Mouse (Mus musculus): Measurements from ENCODE around the gene Tpst1.

Gene Tpst1

DNA sequence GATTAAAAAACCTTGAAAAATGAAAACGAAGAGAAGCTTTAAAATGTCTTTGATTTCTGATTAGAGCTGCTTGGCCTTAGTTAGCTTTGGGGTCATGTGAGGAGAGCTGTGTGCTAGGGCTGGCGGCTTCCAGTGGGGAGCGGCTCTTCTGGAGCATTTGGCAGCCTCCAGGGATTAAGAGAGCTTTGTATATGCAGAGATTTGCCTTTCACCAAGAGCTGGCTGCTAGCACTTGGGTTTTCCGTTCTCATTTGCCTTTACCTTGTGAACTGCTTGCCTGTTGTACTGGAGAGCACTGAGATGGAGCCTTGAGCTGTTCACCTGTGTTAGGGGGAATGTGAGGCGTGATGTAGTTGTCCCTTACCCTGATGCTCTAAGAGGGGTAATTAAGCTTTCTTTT, 20.6 kb upstream of the Tpst1 start:
- in situ Hi-C loops (cut with MboI, MseI) = no loop called here

DNA sequence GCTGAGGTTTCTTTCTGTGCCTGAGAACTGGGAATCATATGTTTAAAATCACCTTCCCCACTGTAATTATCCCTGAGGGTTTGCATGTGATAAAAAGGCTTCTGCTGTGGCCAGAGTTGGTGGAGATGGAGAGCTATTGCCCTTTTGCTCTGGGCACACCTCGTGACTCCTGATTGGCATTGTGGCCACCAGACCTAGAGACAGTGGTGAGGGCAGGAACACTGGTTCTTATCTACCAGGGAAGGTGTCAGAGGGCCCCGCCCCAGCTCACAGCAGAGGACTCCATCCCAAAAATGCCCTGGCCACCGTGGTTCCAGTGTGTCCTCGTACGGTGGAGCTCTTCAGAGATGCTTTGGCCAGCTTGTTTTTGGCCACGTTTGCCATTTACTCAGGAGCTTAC, 20.2 kb upstream of the Tpst1 start:
- in situ Hi-C loops (cut with MboI, MseI) = no loop called here

GRCm38 (mm10) chr5:130055688-130056087, 17.4 kb upstream of the Tpst1 start:
- in situ Hi-C loops (cut with MboI, MseI) = no loop called here

DNA sequence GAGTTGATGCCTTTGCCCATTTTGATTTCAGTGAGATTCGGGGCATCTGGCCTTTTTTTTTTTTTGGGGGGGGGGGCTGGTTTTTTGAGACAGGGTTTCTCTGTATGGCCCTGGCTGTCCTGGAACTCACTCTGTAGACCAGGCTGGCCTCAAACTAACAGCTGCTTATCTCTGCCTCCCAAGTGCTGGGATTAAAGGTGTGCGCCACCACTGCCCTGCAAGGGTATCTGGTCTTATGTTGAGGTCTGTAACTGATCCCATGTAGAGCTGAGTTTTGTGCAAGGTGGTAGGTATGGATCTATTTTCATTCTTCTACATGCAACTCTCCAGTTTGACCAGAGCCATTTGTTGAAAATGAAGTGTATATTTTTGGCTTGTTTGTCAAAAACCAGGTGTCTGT, 16.8 kb upstream of the Tpst1 start:
- in situ Hi-C loops (cut with MboI, MseI) = no loop called here

DNA sequence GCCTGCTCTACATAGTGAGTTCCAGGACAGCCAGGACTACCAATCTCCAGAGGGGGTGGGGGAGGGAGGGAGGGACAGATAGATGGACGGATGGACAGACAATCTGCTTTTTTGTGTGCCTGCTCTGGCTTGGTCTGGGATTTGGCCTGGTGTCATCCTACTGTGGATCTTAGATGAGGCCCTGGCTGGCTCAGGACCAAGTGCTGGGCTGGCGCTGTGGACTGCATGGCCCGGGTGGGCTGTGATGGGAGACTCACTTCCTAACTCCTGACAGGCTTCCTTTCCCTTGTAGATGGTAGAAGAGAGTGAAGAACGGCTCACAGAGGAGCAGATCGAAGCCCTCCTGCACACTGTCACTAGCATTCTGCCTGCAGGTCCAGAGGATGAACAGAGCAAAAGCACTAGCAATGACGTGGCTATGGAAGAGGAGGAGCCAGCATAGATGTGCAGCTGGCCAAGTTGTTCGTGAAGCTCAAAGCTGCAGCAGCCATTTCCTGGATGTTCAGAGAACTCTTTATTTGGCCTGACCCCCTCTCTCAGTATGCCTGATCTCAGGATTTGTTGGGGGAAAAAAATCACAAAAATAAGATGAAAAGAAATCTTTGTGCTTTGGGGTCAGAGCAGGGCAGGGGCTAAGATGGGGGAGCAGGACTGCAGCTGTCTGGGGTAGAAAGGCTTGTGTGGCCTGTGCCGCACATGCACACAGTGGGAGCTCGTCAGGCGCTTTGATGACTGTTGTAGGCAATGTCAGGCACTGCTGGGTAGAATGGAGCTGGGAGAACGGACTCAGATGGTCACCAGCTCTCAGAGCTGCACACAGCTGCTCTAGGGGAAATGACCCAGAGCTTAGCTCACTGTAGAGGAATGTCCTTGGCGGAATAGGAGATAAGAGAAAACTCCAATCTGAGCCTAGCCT, 13.5 kb upstream of the Tpst1 start:
- in situ Hi-C loops (cut with MboI, MseI) = no loop called here

GRCm38 (mm10) chr5:130060329-130060665, 12.8 kb upstream of the Tpst1 start:
- in situ Hi-C loops (cut with MboI, MseI) = no loop called here

GRCm38 (mm10) chr5:130062096-130062495, 11.0 kb upstream of the Tpst1 start:
- in situ Hi-C loops (cut with MboI, MseI) = no loop called here

DNA sequence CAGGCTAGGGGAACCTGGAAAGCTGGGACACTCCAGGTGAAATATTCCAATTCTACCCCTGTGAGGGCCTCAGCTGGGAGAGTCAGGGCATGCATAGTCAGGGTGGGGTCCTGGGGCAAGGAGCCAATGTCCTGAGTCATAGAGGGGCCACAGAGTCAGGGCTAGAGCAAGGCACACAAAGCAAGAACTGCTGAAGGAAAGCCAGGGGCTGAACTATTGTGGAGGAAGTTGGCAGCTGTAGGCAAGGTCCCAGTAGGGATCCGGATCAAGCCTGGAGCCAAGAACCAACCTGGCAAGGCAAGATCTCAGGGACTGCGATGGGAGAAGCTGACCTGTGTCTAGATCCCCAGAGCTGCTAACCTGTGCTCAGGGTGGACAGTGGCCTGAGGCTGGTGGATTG, 9.4 kb upstream of the Tpst1 start:
- in situ Hi-C loops (cut with MboI, MseI) = no loop called here

- in situ Hi-C loops (cut with MboI, MseI) = loop anchor here (5.0 kb wide), 1 partner anchor 57 kb away; no protein-coding TSS in a partner anchor
These were observed 7.5 kb upstream of the Tpst1 start for GRCm38 (mm10) chr5:130065579-130065978.

DNA sequence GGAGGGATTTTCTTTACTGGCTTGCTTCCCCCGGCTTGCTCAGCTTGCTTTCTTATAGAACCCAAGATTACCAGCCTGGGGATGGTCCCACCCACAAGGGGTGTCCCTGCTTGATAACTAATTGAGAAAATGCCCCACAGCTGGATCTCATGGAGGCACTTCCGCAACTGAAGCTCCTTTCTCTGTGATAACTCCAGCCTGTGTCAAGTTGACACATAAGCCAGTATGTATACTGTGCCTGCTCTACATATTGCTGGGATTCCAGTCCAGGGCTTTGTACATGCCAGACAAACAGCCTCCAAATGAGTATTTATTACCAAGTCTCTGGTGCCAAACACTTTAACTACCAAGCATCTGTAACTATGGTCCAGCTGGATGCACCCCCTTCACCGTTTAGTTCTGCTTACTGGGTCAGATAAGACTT, 5.3 kb upstream of the Tpst1 start:
- in situ Hi-C loops (cut with MboI, MseI) = loop anchor here (5.0 kb wide), 1 partner anchor 54 kb away; no protein-coding TSS in a partner anchor

DNA sequence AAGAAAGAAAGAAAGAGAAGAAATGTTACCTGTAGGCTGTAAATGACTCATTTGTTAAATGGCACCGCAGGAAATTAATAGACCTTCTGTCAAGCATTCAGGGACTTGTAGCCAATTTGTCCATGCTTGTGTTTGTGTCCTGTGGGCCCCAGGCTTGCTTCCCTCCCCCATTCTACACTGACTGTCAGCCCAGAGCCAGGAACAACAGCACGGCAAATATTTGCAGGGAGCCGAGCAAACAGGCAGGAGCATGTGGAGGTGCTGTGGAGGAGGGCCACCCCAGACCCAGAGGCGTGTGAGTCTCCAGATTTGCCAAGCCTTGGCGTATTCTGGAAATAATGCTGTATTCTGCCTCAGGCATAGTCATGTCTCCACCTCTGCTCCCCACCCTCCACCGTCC, 1.4 kb downstream of the Tpst1 start:
- in situ Hi-C loops (cut with MboI, MseI) = loop anchor here (10.0 kb wide), 1 partner anchor 790 kb away; no protein-coding TSS in a partner anchor

GRCm38 (mm10) chr5:130076396-130076795, 3.3 kb downstream of the Tpst1 start:
- in situ Hi-C loops (cut with MboI, MseI) = loop anchor here (10.0 kb wide), 1 partner anchor 788 kb away; no protein-coding TSS in a partner anchor

DNA sequence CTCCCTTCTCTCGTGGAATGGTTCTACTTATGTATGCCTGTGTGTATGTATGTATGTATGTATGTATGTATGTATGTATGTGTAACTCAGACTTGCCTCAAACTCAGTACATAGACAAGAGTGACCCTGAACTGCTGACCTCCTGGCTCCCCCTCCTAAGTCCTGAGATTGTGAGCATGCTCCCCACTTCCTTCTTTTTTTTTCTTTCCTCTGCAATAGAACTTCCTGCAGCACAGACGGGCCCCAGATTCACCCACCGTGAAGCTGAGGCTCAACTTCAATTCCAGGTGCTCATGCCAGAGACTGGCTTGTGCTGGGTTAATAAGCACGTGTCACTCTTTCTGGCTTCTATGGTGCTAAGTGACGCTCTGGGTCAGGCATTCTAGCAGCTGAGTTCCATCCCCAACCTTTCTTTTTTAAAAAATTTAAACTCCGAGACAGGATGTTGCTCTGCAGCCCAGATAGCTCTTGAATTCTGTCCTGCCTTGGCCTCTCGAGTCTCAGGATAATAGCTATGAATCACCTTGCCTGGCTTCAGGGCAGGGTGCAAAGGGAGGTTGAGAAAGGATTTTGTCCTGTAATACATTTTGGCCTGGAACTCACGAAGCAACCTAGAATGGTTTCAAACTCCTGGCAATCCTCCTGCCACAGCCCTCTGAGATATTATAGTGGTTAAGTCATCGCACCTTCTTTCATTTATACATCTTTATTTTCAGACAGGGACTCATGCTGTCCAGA, 5.1 kb downstream of the Tpst1 start:
- in situ Hi-C loops (cut with MboI, MseI) = loop anchor here (10.0 kb wide), 1 partner anchor 787 kb away; no protein-coding TSS in a partner anchor

DNA sequence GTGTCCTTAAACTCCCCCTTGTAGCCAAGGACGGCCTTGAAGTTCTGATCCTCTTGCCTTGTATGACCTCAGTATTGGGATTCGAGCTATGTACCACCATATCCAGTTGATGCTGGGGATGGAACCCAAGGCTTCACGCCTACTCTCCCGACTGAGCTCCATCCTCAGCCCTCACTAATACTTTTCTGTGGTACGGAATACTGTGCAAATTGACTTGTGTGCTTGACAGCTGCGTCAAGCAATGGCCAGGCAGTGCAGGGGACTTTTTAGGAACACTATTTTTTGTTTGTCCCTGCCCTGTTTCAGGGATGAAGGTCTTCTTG, 5.7 kb downstream of the Tpst1 start:
- in situ Hi-C loops (cut with MboI, MseI) = loop anchor here (10.0 kb wide), 1 partner anchor 786 kb away; no protein-coding TSS in a partner anchor

DNA sequence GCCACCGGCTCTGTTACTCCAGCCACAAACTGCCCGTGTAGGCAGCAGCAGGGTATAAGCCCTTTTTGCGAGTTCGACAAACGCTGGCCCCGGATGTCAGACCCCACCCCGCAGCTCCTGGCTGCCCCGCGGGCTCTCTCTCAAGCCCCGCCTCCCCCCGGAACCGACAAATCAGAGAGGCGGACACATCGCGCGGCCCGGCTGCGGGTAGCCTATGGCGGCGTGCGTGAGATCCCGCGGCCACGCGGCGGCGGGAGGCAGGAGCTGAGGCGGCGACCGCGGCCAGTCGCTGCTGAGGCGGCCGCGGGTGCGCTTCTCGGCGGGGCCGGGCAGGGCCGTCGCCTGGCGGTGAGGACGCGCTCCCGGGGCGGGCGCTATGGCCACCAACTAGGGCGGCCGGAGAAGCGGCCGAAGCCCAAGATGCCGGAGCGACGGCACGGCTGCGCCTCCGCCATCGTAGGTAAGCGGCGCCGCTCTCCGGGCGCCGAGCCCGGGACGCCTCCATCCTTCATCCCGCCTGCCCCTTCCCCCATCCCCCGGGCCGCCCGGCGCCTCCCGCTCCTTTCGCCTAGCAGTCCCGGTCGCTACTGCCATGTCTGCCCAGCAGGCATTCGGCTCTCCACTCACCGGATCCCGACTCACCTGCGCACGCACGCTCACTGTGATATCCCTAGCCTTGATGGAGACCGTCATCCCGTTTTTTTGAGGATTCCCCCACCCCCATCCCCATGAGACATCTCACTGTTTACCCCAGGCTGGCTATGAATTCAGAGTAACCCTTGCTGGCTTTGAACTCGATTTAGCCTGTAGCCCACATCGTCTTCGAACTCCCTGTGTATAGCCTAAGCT, 6.3 kb downstream of the Tpst1 start:
- in situ Hi-C loops (cut with MboI, MseI) = loop anchor here (10.0 kb wide), 1 partner anchor 785 kb away; no protein-coding TSS in a partner anchor

DNA sequence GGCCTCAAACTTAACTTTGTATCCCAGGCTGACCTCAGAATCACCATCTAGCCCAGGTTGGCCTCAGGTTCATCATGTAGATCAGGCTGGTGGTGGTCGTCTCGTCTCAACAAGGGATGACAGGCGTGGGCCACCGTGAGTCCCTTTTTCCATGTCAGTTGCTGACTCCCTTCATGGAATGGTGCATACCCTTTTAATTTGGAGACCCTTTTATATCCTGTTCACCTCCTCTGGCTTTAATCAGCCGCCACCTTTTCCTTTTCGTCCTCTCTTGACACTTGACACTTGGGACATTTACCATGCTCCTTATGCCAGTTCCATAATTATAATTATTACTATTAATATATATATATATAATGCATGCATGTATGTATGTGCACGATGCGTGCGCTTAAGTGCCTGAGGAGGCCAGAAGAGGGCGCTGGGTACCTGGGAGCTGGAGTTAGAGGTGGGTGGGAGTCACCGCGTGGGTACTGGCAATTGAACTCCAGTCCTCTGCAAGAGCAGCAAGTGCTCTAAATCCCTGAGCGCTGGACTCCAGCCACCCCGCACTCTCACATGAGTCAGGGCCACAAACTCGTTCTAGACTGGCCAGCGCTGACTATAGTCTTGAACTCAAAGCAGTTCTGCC, 7.0 kb downstream of the Tpst1 start:
- in situ Hi-C loops (cut with MboI, MseI) = no loop called here

GRCm38 (mm10) chr5:130081181-130081881, 8.2 kb downstream of the Tpst1 start:
- in situ Hi-C loops (cut with MboI, MseI) = no loop called here

DNA sequence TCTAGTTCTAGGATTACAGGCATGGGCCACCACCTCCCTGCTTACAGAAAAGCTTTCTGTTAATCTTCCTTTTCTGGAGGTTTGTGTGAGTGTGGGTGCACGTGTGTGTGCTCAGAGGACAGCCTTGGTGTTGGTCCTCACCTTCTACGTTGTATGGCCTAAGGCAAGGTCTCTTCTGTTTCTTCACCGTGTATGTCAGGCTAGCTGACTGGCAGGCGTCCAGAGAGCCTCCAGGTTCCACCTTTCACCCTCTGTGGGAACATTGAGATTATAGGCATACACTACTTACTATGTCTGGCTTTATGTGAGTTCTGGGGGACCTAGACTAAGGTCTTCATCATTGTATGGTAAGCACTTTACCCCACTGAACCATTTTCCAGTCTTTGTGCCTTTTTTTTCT, 9.3 kb downstream of the Tpst1 start:
- in situ Hi-C loops (cut with MboI, MseI) = no loop called here

GRCm38 (mm10) chr5:130084271-130084670, 11.1 kb downstream of the Tpst1 start:
- in situ Hi-C loops (cut with MboI, MseI) = no loop called here

DNA sequence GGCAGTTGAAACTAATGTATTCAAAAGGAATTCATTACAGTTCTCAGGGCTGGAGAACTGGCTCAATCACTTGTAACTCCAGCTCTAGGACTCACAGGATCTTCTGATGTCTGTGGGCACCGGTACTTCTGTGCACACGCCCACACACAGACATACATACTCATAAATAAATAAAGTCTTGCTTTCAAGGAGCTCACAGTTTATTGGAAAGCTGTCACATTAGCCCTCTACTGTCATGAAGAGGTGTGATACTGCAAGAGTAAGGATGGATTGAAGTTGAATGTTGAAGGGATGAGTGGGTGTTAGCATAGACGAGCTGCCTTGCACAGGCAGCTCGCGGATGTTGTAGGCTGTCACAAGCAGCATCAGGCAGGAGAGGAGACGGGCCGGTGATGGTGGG, 14.9 kb downstream of the Tpst1 start:
- in situ Hi-C loops (cut with MboI, MseI) = no loop called here

DNA sequence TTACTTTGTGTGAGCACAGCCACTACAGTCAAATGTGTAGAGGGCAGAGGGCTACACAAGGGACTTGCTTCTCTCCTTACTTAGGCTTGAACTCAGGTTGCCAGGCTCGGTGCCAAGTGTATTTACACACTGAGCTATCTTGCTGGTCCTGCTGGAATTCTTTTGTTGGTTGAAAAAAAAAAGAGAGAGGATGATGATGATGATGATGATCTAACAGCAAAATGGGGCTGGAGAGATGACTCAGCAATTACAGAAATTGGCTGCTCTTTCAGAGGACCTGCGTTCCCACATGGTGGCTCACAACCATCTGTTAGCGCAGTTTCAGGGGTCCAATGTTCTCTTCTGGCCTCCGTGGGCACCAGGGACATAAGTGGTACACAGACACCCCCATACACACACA, 15.5 kb downstream of the Tpst1 start:
- in situ Hi-C loops (cut with MboI, MseI) = no loop called here
